Mouse (Mus musculus): ENCODE measurements around the gene Olfr1212. TPM values are rescaled to one million over a fixed set of nuclear protein-coding genes. Genes with fewer than 3 reads are reported as not detected.

The Olfr1212 gene
- total and polyA plus RNA-seq, 3 experiments: not detected

- H3K4me2 ChIP-seq (ENCODE audit: insufficient read depth, low read depth, poor library complexity, severe bottlenecking): no peak within 1 kb of the TSS
- H3K79me2 ChIP-seq (replicated peaks; ENCODE audit: control insufficient read depth, extremely low read depth, insufficient read depth, poor library complexity, severe bottlenecking): no peaks in the 10 kb centered on the region
- H3K9me3 ChIP-seq (replicated peaks; ENCODE audit: low read length): peaks cover 16% of the 10 kb centered on the region
- no peak within 1 kb of the TSS for H3K4me3 ChIP-seq (replicated peaks in 1 of 3; ENCODE audit: low read depth in 2 of 3, low read length in 2 of 3, poor library complexity in 1 of 3)
- H3K27me3 ChIP-seq (replicated peaks): no peaks in the 10 kb centered on the region
- H3K36me3 ChIP-seq (replicated peaks in 1 of 2; ENCODE audit: control insufficient read depth in 1 of 2, insufficient read depth in 1 of 2, low read length in 1 of 2): no peaks in the 10 kb centered on the region
- H3K9ac ChIP-seq (ENCODE audit: insufficient read depth, low read depth): no peak within 1 kb of the TSS
- dilution Hi-C loops (cut with MboI; ENCODE audit: extremely low pct_ligation_motif_present, extremely low pct_unique_long_range_greater_than_20kb, low sequenced_read_pairs): no loop called here
- H3K27ac ChIP-seq (ENCODE audit: insufficient read depth, low read depth): no peak within 1 kb of the TSS
- no peaks in the 10 kb centered on the region for H3K4me1 ChIP-seq (ENCODE audit: control insufficient read depth in 1 of 2, insufficient read depth in 2 of 2)
- TF ChIP-seq NRF1 (IDR thresholded peaks at IDR 0.05; ENCODE audit: low read depth, low read length): no peak
- TF ChIP-seq KAT2A (IDR thresholded peaks at IDR 0.05; ENCODE audit: insufficient replicate concordance, low read length): no peak
- no peak for TF ChIP-seq MAX (IDR thresholded peaks at IDR 0.05; ENCODE audit: low read length)
- TF ChIP-seq JUN (IDR thresholded peaks at IDR 0.05; ENCODE audit: insufficient read depth, low read depth, low read length): no peak
- TF ChIP-seq SMC3 (IDR thresholded peaks at IDR 0.05; ENCODE audit: low read depth, low read length): no peak
- TF ChIP-seq ZMIZ1 (IDR thresholded peaks at IDR 0.05; ENCODE audit: low read depth, low read length): no peak
- TF ChIP-seq E2F4 (IDR thresholded peaks at IDR 0.05; ENCODE audit: insufficient replicate concordance, low read depth, low read length): no peak
- TF ChIP-seq ZC3H11A (IDR thresholded peaks at IDR 0.05; ENCODE audit: low read depth, low read length): no peak
- TF ChIP-seq ELF1 (IDR thresholded peaks at IDR 0.05; ENCODE audit: low read depth, low read length): no peak
- no peak for TF ChIP-seq RAD21 (IDR thresholded peaks at IDR 0.05; ENCODE audit: low read depth, low read length)
- no peak for TF ChIP-seq UBTF (IDR thresholded peaks at IDR 0.05; ENCODE audit: low read depth, low read length)
- TF ChIP-seq GABPA (IDR thresholded peaks at IDR 0.05; ENCODE audit: insufficient replicate concordance, low read depth, low read length): no peak
- TF ChIP-seq JUND (conservative IDR thresholded peaks at IDR 0.05; ENCODE audit: low read depth, low read length): no peak
- TF ChIP-seq MXI1 (IDR thresholded peaks at IDR 0.05; ENCODE audit: low read depth, low read length): no peak
- TF ChIP-seq POLR2A (IDR thresholded peaks at IDR 0.05; ENCODE audit: low read depth, low read length): no peak
- TF ChIP-seq POLR2AphosphoS2 (IDR thresholded peaks at IDR 0.05; ENCODE audit: low read depth, low read length): no peak
- no peak for TF ChIP-seq IRF4 (IDR thresholded peaks at IDR 0.05; ENCODE audit: low read depth, low read length)
- TF ChIP-seq MAFK (IDR thresholded peaks at IDR 0.05; ENCODE audit: insufficient replicate concordance, low read length): no peak
- TF ChIP-seq TCF12 (IDR thresholded peaks at IDR 0.05; ENCODE audit: low read depth, low read length): no peak
- no peak for DNase-seq (ENCODE audit: extremely low read depth)
- in situ Hi-C loops (cut with MboI; ENCODE audit: low pct_ligation_motif_present, low pct_unique_long_range_greater_than_20kb, low sequenced_read_pairs): no loop called here
These were observed 15.8 kb upstream of the Olfr1212 start, which contains the start of gene Olfr1211 for GRCm38 (mm10) chr2:88938011-88938410. Olfr1211 (minus strand) TSS chr2:88938111.

GRCm38 (mm10) chr2:88980181-88980580 lies 26.4 kb downstream of the Olfr1212 start, which contains the start of gene Gm13762:
Gm13762 (minus strand) TSS chr2:88980281.
- Histone ChIP-seq H3K27me3 (replicated peaks) (no peaks in the 10 kb centered on the region), H3K9ac (ENCODE audit: insufficient read depth, low read depth) (no peak within 1 kb of the TSS), H3K36me3 (replicated peaks in 1 of 2; ENCODE audit: control insufficient read depth in 1 of 2, insufficient read depth in 1 of 2, low read length in 1 of 2) (no peaks in the 10 kb centered on the region), H3K27ac (ENCODE audit: insufficient read depth, low read depth) (no peak within 1 kb of the TSS), H3K4me2 (ENCODE audit: insufficient read depth, low read depth, poor library complexity, severe bottlenecking) (no peak within 1 kb of the TSS), H3K4me3 (replicated peaks in 1 of 3; ENCODE audit: low read depth in 2 of 3, low read length in 2 of 3, poor library complexity in 1 of 3) (no peak within 1 kb of the TSS), H3K79me2 (replicated peaks; ENCODE audit: control insufficient read depth, extremely low read depth, insufficient read depth, poor library complexity, severe bottlenecking) (no peaks in the 10 kb centered on the region), H3K9me3 (replicated peaks; ENCODE audit: low read length) (peaks cover 7% of the 10 kb centered on the region), H3K4me1 (ENCODE audit: control insufficient read depth in 1 of 2, insufficient read depth in 2 of 2) (no peaks in the 10 kb centered on the region)
- in situ Hi-C loops (cut with MboI; ENCODE audit: low pct_ligation_motif_present, low pct_unique_long_range_greater_than_20kb, low sequenced_read_pairs): no loop called here
- no peak for TF ChIP-seq CHD2 (IDR thresholded peaks at IDR 0.05; ENCODE audit: low read length)
- no peak for TF ChIP-seq E2F4 (IDR thresholded peaks at IDR 0.05; ENCODE audit: insufficient replicate concordance, low read depth, low read length)
- no peak for TF ChIP-seq NELFE (IDR thresholded peaks at IDR 0.05; ENCODE audit: low read depth, low read length)
- TF ChIP-seq RAD21 (IDR thresholded peaks at IDR 0.05; ENCODE audit: low read depth, low read length): no peak
- TF ChIP-seq MXI1 (IDR thresholded peaks at IDR 0.05; ENCODE audit: low read depth, low read length): no peak
- TF ChIP-seq IRF4 (IDR thresholded peaks at IDR 0.05; ENCODE audit: low read depth, low read length): no peak
- no peak for TF ChIP-seq SIN3A (IDR thresholded peaks at IDR 0.05; ENCODE audit: low read length)
- no peak for TF ChIP-seq MEF2A (IDR thresholded peaks at IDR 0.05; ENCODE audit: borderline replicate concordance, low read depth, low read length)
- TF ChIP-seq CHD1 (IDR thresholded peaks at IDR 0.05; ENCODE audit: low read depth, low read length): no peak
- TF ChIP-seq MAFK (IDR thresholded peaks at IDR 0.05; ENCODE audit: insufficient replicate concordance, low read length): no peak
- TF ChIP-seq MYC (IDR thresholded peaks at IDR 0.05; ENCODE audit: low read depth, low read length): no peak
- no peak for TF ChIP-seq CTCF (conservative IDR thresholded peaks at IDR 0.05 in 1 of 2, IDR thresholded peaks at IDR 0.05 in 1 of 2; ENCODE audit: low read depth in 2 of 2, low read length in 2 of 2)
- TF ChIP-seq MAZ (IDR thresholded peaks at IDR 0.05; ENCODE audit: low read depth, low read length): no peak
- no peak for TF ChIP-seq JUND (conservative IDR thresholded peaks at IDR 0.05; ENCODE audit: low read depth, low read length)
- no peak for TF ChIP-seq ZKSCAN1 (IDR thresholded peaks at IDR 0.05; ENCODE audit: borderline replicate concordance, low read depth, low read length)
- TF ChIP-seq ZMIZ1 (IDR thresholded peaks at IDR 0.05; ENCODE audit: low read depth, low read length): no peak
- TF ChIP-seq BHLHE40 (IDR thresholded peaks at IDR 0.05; ENCODE audit: low read depth, low read length): no peak
- DNase-seq (ENCODE audit: extremely low read depth): no peak
- dilution Hi-C loops (cut with MboI; ENCODE audit: extremely low pct_ligation_motif_present, extremely low pct_unique_long_range_greater_than_20kb, low sequenced_read_pairs): no loop called here
